Mouse (Mus musculus): ENCODE measurements around the gene Golph3.

The Golph3 gene

DNA sequence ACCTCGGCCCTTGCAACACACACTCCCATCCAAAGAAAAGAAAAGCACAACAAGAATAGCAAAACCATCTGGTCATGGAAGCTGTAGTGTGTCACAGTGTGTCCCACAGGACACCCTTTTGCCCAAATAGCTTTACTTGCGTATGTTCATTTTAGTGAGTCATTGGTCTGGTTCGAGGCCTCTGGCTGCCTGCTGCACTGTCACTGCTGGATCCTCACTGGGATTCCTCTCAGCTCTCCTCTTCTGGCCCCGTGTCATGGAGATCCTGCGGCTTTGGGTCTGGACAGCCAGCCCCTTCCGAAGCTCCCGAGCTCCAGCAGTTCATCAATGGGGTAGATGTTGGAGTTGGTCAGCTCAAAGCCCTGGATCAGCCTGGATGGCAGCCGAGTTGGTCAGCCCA is 2.8 kb upstream of the Golph3 start:
- DNase-seq (ENCODE audit: low spot score in 2 of 2): no peak

DNA sequence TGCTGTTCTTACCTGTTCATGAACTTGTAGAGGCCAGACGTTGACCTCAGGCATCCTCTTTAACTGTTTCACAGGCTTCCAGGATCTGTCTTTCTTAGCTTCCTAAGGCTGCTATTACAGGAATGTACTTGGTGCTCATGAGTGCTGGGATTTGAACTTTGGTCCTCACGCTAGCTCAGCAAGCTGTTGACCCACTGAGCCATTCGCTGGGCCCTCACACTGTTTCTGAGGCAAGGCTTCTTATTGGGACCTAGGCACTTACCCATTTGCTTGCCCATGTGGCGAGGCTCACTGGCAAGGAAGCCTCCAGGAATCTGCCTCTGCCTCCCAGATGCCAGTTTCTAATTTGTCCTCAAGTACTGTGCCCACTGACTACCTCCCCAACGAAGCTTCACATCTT is 1.4 kb upstream of the Golph3 start:
- no peak for DNase-seq (ENCODE audit: low spot score in 2 of 2)

- no peak for DNase-seq (ENCODE audit: low spot score in 2 of 2)
Measured at GRCm38 (mm10) chr15:12320441-12321090, 684 bp upstream of the Golph3 start.

DNA sequence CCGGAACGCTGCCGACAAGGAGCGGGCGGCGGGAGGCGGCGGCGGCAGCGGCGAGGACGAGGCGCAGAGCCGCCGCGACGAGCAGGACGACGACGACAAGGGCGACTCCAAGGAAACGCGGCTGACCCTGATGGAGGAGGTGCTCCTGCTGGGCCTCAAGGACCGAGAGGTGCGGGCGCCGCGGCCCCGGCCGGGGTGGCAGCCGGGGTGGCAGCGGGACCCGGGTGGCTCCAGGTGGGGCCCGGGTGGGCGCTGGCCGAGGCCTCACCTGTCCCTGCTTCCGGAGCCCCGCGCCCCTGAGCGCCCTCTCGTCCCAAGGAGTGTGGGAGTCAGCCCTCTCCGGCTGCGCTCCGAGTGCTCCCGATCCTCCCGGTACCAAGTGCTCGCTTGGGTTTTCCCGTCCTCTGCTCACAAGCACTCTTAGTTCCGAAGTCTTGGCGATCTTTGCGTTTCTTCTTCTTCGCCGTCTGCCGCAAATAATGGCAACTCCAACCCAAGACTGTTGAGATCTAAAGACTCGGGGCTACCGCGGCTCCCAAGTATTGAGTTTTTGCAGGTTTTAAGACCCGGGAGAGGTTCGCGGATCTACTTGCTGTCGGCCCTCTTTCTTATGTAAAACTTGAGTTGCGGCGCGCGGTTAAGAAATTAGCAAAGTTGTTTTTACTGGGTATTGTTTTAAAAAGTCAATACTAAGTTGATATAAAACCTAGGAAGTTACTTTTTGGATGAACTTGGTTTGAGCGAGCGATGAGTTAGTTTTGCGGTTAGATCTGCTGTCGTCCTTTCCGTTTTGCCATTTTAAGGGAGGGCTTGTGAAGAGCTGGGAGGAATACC is 755 bp downstream of the Golph3 start, which contains the start of gene 1810049J17Rik:
1810049J17Rik (minus strand) TSS at position 112 of the 834 bp plus-strand sequence.
- DNase-seq (ENCODE audit: low spot score in 2 of 2): peak in 1 of 2 experiments; percentile 51

DNA sequence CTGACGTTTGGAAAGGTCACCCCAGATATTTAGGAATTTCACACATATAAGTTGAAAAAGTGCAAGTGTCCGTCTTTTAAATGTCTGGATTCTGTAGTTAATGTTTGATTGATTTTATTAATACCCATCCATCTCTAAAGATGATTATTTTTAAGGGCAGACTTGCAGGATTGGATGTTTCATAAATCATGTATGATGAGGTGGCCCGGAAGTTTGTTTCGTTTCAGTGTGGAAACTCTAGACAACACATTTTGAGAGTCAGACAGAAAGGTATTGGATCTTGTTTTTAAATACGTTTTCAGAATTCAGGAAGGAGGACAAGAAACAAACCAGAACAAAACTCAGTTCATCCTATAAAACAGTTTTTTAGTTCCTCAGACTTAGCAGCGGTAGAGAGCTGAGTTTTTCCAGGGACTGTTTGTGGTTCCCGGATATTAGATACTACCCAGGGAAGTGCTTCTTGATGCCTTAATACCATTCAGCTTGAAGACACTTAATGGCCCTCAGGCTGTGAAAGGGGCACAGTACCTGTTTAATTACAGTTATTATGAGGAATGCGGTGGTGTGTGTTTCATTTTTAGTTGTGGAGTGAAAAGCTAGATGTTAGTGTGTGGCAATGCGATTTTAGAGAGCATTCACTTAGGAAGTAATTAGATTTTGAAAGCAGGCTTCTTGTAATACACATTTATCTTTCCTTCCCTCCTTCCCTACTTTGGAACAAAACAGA is 1.6 kb downstream of the Golph3 start:
- DNase-seq (ENCODE audit: low spot score in 2 of 2): no peak

GRCm38 (mm10) chr15:12324326-12324725 is 3.1 kb downstream of the Golph3 start:
- no peak for DNase-seq (ENCODE audit: low spot score in 2 of 2)

DNA sequence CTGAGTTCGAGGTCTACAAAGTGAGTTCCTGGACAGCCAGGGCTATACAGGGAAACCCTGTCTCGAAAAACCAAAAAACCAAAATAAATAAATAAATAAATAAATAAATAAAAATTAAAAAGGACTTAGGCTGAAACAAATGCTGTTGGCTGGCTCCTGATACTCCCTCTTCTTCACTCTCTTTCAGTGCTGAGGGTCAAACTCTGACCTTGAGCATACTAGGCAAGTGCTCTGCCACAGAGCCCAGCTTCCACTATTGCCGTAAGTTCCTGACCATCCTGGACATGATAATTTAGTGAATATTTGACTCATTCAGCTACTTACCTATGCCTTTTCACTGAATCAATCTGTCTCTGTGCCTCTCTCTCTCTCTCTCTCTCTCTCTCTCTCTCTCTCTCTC is 9.1 kb downstream of the Golph3 start:
- DNase-seq (ENCODE audit: low spot score in 2 of 2): no peak

- DNase-seq (ENCODE audit: low spot score in 2 of 2): no peak
Measured at GRCm38 (mm10) chr15:12330892-12331291, 9.6 kb downstream of the Golph3 start.

- DNase-seq (ENCODE audit: low spot score in 2 of 2): no peak
Measured at GRCm38 (mm10) chr15:12331300-12331699, 10.1 kb downstream of the Golph3 start.

DNA sequence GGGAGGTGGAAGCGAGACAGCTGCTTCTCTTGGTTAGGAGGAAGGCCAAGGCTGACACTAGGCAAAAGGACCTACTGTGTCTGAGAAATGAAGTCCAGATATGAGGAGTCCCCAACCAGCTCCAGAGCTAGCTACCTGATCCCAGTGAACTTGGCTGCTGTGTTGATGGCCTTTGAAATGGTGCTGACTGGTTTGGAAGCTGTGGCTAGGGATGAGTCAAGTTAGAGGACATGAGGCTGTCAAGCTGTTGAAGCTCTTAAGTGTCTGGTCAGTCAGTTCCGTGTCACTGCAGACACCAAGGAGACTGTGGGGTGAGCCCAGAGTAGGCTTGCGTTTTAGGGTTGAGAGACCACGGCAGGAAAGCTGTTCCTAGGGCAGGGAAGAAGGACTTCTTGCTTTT is 13.1 kb downstream of the Golph3 start:
- no peak for DNase-seq (ENCODE audit: low spot score in 2 of 2)

DNA sequence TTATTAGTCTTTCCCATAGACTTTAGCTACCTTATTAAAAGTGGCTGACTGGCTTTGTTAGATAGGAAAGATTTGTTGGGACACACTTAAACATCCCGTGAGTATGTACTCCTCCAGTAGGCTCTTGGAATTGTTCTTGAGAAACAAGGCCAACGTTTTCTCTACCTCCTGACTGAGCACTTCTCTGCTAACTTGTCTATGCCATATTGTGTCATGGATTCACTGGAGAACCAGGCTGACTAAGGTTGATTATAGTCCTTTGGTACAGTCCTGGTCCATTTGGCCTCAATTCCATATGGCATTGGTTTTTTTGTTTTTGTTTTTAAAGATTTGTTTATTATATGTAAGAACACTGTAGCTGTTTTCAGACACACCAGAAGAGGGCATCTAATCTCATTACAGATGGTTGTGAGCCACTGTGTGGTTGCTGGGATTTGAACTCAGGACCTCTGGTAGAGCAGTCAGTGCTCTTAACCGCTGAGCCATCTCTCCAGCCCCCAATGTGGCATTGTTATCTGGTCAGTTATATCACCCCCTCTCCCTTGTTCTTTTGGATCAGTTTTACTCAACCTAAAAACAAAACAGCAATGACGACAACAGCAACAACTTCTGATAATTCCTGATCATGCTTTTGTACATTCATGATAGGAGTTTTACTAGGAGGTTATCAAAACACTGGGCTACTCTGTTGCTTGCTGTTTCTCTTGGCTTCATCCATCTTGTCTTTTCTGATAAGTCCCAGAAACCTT is 16.0 kb downstream of the Golph3 start:
- no peak for DNase-seq (ENCODE audit: low spot score in 2 of 2)

GRCm38 (mm10) chr15:12337779-12338137 is 16.5 kb downstream of the Golph3 start:
- DNase-seq (ENCODE audit: low spot score in 2 of 2): no peak

GRCm38 (mm10) chr15:12340536-12341400 is 19.5 kb downstream of the Golph3 start:
- DNase-seq (ENCODE audit: low spot score in 2 of 2): no peak

GRCm38 (mm10) chr15:12341401-12341758 is 20.1 kb downstream of the Golph3 start:
- no peak for DNase-seq (ENCODE audit: low spot score in 2 of 2)

DNA sequence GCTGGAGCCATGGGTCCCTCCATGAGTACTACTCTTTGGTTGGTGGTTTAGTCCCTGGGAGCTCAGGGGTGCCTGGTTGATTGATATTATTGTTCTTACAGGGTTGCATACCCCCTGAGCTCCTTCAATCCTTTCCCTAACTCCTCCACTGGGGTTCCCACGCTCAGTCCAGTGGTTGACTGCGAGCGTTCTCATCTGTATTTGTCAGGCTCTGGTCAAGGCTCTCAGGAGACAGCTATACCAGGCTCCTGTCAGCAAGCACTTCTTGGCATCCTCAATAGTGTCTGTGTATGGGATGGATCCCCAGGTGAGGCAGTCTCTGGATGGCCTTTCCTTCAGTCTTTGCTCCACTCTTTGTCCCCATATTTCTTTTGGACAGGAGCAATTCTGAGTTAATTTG is 25.7 kb downstream of the Golph3 start:
- DNase-seq (ENCODE audit: low spot score in 2 of 2): no peak

GRCm38 (mm10) chr15:12348950-12349349 is 27.7 kb downstream of the Golph3 start:
- DNase-seq (ENCODE audit: low spot score in 2 of 2): no peak

DNA sequence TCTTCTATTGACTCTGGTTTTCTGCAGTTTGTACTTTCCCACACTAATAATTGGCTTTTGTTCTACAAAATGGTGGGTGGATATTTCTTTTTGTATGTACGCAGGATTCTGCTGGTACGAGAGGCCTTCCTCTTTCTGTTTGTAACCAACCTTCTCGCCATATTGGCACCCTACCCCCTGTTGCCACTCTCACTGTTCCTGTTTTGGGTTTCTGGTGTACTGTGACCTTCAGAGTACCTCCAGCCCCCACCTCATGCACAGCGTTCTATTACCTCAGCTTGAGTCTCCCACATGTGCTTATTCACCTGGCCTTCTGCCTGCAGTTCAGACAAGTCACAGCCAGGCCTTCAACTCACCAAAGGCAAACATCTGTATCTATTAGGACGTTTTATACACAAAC is 28.6 kb downstream of the Golph3 start:
- no peak for DNase-seq (ENCODE audit: low spot score in 2 of 2)

DNA sequence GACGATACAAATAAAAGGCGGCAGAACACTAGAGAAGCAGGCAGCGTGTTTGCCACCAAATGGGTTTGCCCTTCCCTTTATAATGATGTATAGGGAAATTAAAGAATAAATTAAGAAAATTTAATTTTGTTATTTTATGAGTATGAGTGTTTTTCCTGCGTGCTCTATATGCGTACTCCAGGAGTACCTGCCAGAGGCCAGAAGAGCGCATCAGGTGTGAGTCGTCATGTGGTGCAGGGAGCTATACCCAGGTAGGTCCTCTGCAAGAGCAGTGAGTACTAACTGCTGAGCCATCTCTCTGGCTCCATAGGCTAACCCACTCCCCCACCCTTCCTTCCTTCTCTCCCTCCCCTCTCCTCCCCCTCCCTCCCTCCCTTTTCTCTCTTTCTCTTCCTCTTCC is 30.2 kb downstream of the Golph3 start:
- no peak for DNase-seq (ENCODE audit: low spot score in 2 of 2)

DNA sequence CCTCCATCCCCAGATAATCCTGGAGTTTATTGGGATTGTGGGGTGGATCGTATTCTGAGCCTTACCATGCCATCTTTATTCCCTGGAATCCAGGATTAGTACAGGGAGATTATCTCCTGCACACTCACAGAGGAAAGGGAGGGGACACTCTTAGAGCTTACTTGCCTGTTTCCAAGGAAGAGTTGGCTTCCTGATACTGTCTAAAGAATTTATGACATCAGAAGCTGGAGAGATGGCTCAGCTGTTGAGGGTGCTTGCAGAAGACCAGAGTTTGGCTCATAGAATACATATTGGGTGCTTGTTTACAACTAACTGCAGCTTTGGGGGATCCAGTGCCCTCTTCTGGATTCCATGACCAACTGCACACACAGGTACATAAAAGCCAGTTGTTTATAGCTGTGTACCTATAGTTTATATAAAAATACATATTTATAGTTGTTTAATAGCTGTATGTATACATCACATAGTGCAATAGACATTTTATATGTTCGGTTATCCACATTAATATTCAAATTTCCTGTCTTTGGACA is 33.1 kb downstream of the Golph3 start:
- DNase-seq (ENCODE audit: low spot score in 2 of 2): no peak

DNA sequence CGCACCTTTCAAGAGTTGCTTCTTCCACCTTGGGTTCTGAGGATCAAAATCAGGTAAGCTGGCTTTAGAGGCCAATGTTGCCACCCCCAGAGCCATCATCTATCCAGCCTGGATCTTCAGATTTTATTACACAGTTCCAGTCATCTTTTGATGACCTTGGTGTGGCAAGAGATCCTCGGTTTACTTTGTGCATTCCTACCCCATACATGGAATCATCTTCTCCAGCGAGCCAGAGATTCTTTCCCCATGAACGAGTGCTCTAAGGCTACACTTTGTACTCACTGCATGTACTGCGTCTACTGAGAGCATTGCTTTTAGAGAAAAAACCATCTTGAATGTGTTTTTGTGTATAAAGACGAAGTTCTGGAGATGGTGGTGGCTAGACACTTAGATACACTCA is 34.0 kb downstream of the Golph3 start:
- DNase-seq (ENCODE audit: low spot score in 2 of 2): no peak

- DNase-seq (ENCODE audit: low spot score in 2 of 2): no peak
Measured at GRCm38 (mm10) chr15:12355907-12356306, 34.7 kb downstream of the Golph3 start.

Measured in urinary bladder, adult 18-20 months (tissue).